Mouse (Mus musculus) NIH3T3 (cell line): Measurements from ENCODE around the gene Erlec1.

Source experiments
- DNase-seq: peaks from one replicate; pipeline ENCODE4 v3.0.0-alpha.2; 2012; ENCODE audit warnings: low read depth

Gene Erlec1

GRCm38 (mm10) chr11:30954279-30954725 is at the start of gene Erlec1:
TSS of gene Erlec1 (minus strand) at chr11:30954335.
- peak; percentile 91 for DNase-seq

GRCm38 (mm10) chr11:31001169-31001908 is 47.2 kb upstream of the Erlec1 start:
- no peak for DNase-seq

DNA sequence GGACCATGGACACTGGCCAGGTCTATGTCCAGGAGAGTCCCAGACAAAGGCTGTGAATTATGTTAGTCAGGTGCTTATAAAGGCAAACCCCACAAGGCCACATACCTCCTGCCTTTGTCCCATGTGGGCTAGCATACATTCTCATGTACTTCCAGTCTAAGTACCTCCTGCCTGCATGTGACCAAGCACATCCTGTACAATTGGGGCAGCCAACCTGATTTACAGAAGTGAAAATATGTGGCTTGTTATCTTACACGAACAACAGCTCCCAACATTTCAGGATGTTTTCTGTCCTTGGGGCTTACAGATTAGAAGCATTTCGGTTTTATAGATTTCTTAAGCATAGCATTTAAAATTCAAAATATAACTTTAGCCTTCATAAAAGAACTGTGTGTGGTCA is 45.9 kb upstream of the Erlec1 start:
- no peak for DNase-seq

GRCm38 (mm10) chr11:30998704-30999103 is 44.6 kb upstream of the Erlec1 start:
- no peak for DNase-seq

DNA sequence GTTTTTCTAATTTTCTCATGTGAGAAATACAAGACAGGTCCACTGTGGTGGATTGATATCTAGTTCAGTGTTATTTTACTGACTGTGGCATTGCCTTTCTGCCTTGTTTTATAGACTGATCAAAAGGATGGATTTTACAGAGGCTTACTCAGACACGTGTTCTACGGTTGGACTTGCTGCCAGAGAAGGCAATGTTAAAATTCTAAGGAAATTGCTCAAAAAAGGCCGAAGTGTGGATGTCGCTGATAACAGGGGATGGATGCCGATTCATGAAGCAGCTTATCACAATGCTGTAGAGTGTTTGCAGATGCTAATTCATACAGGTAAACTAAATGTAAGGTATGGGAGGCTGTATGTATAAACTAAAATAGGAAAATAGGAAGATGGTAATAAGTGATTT is 44.1 kb upstream of the Erlec1 start:
- DNase-seq = no peak

GRCm38 (mm10) chr11:30996670-30997069 is 42.5 kb upstream of the Erlec1 start:
- DNase-seq = no peak

DNA sequence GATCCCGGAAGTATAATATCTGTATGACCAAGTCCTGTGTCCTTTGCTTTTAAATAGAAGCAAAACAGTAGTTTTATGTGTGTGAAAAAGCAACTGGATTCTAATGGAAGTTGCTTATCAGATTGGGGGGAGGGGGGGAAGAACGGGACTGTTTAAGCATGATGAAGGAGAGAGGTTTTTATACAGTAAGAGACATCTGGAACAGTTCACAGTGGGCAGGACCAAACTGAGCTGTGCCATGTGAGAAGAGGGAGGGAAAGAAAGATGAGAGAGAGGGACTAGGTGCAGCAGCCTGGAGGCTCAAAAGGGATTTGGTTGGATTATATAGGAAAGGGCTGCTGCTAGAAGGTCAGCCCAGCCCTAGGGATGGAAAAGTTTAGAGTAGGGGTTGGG is 32.5 kb upstream of the Erlec1 start:
- no peak for DNase-seq

GRCm38 (mm10) chr11:30985877-30986624 is 31.9 kb upstream of the Erlec1 start, which contains the start of gene Chac2:
TSS of gene Chac2 (minus strand) at chr11:30986350.
- DNase-seq = peak; percentile 95

GRCm38 (mm10) chr11:30985237-30985636 is 31.1 kb upstream of the Erlec1 start:
- DNase-seq = no peak

DNA sequence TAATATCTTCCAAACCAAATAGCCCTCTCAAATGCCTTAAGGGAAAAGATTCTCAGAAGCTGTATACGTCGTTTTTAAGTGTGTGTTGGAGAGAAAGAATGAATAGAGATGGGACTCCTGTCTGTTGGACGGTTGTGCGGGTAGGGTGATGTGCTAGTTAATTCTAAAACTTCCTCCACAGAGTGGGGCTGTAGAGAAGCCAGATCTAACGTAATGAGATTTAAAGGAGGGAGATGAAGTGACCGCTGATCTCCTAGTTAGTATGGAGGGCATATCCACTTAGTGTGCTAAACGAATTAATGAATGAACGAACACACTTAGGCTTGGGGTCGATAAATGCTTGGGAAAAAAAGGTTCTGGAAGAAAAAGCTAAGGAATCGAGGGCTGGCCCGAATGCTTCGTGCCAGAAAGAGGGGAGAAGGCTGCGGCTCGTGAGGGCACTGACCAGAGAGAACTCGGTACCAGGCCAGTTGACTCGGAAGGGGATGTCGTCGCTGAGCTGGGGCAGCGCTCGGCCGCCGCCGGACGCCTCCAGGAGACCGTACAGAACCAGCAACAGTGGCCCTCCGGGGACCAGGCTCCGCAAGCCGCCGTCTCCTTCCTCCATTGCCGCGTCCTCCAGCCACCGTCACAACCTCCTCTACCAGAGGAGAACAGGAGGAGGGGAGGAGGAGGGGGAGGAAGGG is 523 bp downstream of the Erlec1 start:
- peak; percentile 57 for DNase-seq

- peak; percentile 12 for DNase-seq
Observed at GRCm38 (mm10) chr11:30952829-30953228, 1.3 kb downstream of the Erlec1 start.

DNA sequence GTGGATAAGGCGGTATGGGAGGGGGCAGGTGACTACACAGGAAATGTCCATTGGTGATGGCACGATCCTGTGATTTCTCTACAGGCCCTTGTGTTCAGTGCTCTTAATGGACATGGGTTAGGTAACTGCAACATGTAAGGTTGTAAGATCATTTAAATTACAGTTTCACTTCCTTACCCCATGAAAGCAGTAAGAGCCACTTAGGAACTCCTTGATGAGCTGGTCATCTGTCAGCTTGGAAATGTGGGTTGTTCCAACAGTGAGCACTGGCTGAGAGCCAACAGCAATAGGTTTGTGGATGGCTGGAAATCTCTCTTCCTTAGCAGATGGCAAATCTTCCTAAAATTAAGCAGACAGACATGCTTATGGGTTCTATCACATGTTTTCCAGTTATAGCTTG is 10.6 kb downstream of the Erlec1 start:
- no peak for DNase-seq

DNA sequence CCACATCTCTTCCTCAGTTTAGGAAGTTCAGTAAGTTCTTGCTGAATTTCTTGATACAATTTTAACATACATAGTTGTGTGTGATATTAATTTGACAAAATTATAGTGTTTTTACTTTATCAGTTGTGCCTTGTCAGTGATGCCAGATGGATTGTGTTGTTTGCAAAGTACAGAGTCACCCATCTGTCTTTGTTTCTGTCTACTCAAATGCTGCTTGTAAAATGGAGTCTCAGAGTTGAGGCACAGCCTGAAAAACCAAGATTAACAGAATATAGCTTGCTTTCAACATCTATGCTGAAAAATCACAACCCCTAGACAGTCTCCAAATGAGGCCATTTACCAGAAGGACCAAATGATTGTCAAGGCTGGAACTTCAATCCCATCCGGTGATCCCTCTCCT is 25.6 kb downstream of the Erlec1 start:
- no peak for DNase-seq

GRCm38 (mm10) chr11:30928079-30928478 is 26.1 kb downstream of the Erlec1 start:
- DNase-seq = no peak

DNA sequence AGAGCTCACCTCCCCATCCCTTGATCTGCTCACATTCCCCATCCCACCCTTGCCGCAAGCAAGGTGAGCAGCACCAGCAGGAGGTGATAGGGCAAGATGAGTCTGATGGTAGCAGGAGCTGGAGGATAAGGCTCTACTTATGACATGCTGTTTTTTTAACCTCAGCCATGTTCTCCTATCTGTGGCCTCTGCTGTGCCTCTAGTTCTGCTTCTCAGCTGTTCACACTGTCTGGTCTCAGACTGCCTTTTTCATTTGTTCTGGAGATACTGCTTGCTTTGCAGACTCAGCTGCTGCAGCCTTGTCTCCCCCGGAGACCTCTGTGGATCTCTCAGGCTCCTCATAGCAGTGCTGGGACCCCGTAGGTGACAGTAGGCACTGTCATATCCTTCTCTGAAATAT is 30.9 kb downstream of the Erlec1 start:
- DNase-seq = no peak

DNA sequence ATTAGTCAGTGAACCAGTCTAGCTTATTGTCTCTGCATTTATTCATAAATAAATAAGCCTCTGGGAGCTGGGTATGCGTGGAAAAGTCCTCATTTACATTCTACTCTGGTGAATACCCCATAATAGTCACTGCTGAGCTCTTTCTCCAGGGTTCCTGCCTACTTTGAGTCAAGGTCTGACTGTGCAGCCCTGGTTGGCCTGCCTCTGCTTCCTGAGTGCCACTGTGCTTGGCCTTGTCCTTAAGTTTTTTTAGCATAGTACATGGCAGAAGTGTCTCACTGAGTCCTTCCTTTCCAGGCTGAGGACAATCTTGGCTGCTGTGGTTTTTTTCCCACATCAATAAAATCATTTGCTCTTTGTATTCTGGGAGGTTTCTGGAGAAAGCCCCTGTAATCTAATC is 33.5 kb downstream of the Erlec1 start:
- no peak for DNase-seq

DNA sequence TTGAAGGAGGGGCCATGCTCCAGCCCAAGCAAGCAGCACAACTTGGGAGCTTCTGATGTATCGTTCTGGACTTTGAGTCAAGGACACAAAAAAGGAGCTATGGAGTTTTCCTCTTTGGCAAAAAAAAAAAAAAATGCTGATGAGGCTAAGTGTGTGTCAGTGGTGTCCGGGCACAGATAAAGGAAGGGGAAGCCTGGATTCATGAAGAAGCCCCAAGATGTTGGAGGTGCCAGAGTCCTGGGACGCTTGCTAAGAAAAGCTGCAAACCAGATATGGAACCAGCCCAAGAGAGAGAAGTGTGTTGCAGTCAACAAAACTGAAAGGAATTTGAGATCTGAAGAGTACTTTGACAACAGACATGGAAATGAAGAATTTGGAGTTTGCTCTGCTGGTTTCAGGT is 41.8 kb downstream of the Erlec1 start:
- DNase-seq = no peak

- DNase-seq = no peak
Observed at GRCm38 (mm10) chr11:30899312-30899711, 54.8 kb downstream of the Erlec1 start.

DNA sequence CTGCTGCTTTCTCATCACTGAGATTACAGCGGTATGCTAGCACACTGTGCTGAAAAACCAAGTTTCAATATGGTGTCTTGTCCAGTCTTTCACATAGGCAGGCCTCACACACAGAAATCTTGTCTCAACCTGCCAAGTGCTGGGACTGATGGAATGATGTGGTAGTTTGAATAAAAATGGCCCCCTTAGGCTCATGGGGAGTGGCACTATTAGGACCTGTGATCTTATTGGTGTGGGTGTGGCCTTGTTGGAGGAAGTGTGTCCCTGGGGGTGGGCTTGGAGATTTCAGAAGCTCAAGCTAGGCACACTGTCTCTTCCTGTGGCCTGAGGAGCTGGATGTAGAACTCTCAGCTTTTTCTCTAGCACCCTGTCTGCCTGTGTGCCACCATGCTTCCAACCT is 57.9 kb downstream of the Erlec1 start:
- DNase-seq = no peak

- DNase-seq = no peak
Observed at GRCm38 (mm10) chr11:30888153-30888552, 66.0 kb downstream of the Erlec1 start.

DNA sequence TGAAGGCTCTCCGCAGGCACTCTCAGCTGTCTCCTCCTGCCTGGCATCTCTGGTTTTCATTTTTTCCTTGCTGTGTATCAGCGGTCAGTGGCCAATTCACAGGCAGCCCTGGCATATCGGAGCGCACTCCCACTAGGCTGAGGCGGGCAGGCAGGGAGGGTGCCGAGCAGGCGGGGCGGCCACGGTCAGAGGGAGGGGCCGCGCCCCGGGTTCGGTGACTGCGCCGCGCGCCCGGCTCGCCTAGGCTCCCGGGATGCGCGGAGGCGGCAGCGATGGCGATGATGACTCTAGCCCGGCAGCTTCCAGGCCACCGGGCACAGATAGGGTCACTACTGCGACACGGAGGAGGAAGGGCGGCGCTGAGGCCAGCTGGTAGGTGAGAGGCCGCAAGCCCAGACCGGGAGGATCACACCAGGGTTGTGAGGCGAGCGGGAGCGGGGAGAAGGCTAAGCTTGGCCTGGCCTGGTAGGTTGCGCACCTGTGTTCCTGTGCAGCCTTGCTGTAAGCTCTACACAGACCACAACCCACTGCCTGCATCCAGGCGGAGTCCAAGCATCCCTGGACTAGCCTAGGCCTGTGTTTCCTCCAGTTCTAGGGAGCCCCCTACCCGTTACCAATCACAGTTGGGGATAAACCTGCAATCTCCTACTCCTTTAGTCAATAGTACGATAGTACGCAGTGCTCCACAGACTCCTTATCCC is 68.8 kb downstream of the Erlec1 start, which contains the start of the genes Gpr75 and Asb3:
Gene Gpr75 (plus strand): TSS at position 188 of the 701 bp plus-strand sequence.
Gene Asb3 (plus strand): TSS at position 246 of the 701 bp plus-strand sequence.
- no peak for DNase-seq
